Mouse (Mus musculus): ENCODE measurements around the gene Ksr1.

DNA sequence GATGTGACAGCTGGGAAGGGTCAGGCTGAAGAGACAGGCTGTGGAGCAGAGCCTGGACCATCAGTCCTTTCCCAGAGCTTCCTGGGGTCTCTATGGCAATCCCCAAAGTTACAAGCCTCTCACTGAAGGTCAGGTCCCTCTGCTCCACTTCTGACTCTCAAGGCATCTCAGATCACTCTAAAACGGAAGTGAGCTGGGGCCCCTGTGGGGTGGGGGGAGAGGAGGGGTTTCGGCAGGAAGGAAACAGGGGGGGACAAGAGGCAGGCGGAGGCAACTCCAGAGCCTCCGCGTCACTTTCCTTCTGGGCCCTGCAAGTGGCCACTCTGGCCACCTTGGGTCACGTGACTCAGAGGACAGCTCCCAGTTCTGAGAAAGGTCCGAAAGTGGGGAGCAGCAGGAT is 122.9 kb downstream of the Ksr1 start:
- TF ChIP-seq CTCF (IDR thresholded peaks at IDR 0.05; ENCODE audit: low read depth) (no peak), EP300 (optimal IDR thresholded peaks at IDR 0.05) (no peak)
